Mouse (Mus musculus): ENCODE results near the gene Hoxc5. TPM values are rescaled to one million over a fixed set of nuclear protein-coding genes. Genes with fewer than 3 reads are reported as not detected.

Gene Hoxc5
- total and polyA plus RNA-seq, 2 experiments from 2014 or later, result 0.88 TPM; not detected in 1

DNA sequence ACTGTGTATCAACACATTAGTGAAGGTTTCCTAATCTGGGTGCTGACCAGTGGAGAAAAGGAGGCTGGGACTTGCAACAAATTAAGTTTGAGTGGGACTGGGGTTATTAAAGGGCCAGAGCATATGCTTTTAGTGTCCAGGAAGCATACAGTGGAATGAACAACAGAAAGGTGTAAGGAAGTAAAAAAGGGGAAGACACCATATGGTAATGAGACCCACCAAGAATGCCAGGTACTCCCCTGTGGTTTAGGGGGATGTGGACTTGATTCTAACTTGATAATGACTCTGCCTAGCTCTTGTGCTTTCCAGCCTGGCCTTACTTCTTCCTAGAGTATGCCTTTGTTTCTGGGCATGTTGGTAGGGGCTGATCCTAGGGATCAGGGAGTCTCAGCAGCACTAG is 86.0 kb downstream of the Hoxc5 start:
- Histone ChIP-seq H3K4me1 (ENCODE audit: insufficient read depth, low read length) (no peaks in the 10 kb centered on the region), H3K27ac (ENCODE audit: low read depth, low read length) (no peak overlapping the region), H3K9me3 (ENCODE audit: low read length) (no peaks in the 10 kb centered on the region), H3K27me3 (ENCODE audit: insufficient read depth, low read length) (peaks cover 84% of the 10 kb centered on the region), H3K4me2 (ENCODE audit: low read depth, low read length, poor library complexity, severe bottlenecking) (no peak overlapping the region), H3K9ac (replicated peaks; ENCODE audit: low read length, poor library complexity, severe bottlenecking) (no peak overlapping the region), H3K4me3 (ENCODE audit: low read depth, low read length) (no peak overlapping the region), H3K36me3 (ENCODE audit: insufficient read depth, low read length) (no peaks in the 10 kb centered on the region)
- no peak for DNase-seq (ENCODE audit: low spot score)
- ATAC-seq (ENCODE audit: low FRiP score), result no peak
- no peak for TF ChIP-seq CTCF (IDR thresholded peaks at IDR 0.05)

DNA sequence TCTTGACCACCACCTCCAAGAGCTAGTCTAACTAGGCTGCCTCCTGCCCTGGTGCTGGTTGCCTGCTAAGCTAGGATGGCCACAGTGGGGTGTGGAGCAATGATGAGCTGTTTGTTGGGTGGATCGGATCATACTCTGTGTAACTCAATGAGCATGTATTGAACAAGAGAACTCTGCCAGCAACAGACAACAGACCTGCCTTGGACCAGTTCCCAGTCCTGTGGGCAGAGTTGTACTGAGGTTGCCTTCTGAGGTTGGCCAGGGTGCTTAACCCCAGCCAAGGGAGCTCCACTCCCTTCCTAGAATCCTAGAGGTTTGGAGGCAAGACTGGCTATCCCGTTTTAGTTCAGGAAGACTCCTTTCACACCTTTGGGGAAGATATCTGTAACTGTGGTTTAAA is 89.2 kb downstream of the Hoxc5 start:
- 25% methylated on average over 2 of the region's 2 CpGs for WGBS

DNA sequence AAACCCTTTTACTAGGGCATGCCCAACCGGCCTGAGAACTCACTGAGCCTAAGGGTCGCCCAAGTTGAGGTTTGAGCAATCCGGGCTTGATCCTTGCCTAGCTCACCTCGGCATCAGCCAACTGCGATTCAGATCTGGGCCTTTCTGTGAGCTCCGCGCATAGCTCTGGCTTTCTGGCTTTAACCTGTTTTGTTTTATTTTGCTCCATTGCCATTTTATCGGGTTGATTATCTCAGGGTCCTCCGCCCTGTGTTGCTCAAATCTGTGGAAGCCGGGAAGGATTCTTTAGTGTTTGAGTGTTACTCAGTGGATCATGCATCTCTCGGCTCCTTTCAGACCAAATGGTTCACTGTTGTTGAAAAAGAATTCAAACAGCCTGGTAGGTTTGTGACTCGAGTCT is 91.5 kb downstream of the Hoxc5 start:
- Histone ChIP-seq H3K9me3 (ENCODE audit: low read length) (no peaks in the 10 kb centered on the region), H3K27me3 (ENCODE audit: insufficient read depth, low read length) (peaks cover 81% of the 10 kb centered on the region), H3K4me2 (ENCODE audit: low read depth, low read length, poor library complexity, severe bottlenecking) (no peak overlapping the region), H3K27ac (ENCODE audit: low read depth, low read length) (no peak overlapping the region), H3K4me1 (ENCODE audit: insufficient read depth, low read length) (no peaks in the 10 kb centered on the region), H3K36me3 (ENCODE audit: insufficient read depth, low read length) (no peaks in the 10 kb centered on the region), H3K4me3 (ENCODE audit: low read depth, low read length) (no peak overlapping the region), H3K9ac (replicated peaks; ENCODE audit: low read length, poor library complexity, severe bottlenecking) (no peak overlapping the region)
- 3% methylated on average over 12 of the region's 12 CpGs for WGBS
- no peak for ATAC-seq (ENCODE audit: low FRiP score)
- TF ChIP-seq CTCF (IDR thresholded peaks at IDR 0.05), result no peak
- DNase-seq (ENCODE audit: low spot score), result no peak

More for the DNA sequence above, 89.2 kb downstream of the Hoxc5 start:
- no peak for TF ChIP-seq CTCF (IDR thresholded peaks at IDR 0.05)
- Histone ChIP-seq H3K27ac (ENCODE audit: low read depth, low read length) (no peak overlapping the region), H3K27me3 (ENCODE audit: insufficient read depth, low read length) (peaks cover 77% of the 10 kb centered on the region), H3K4me1 (ENCODE audit: insufficient read depth, low read length) (no peaks in the 10 kb centered on the region), H3K4me2 (ENCODE audit: low read depth, low read length, poor library complexity, severe bottlenecking) (no peak overlapping the region), H3K9ac (replicated peaks; ENCODE audit: low read length, poor library complexity, severe bottlenecking) (no peak overlapping the region), H3K36me3 (ENCODE audit: insufficient read depth, low read length) (no peaks in the 10 kb centered on the region), H3K4me3 (ENCODE audit: low read depth, low read length) (no peak overlapping the region), H3K9me3 (ENCODE audit: low read length) (no peaks in the 10 kb centered on the region)
- ATAC-seq (ENCODE audit: low FRiP score), result no peak
- no peak for DNase-seq (ENCODE audit: low spot score)

DNA sequence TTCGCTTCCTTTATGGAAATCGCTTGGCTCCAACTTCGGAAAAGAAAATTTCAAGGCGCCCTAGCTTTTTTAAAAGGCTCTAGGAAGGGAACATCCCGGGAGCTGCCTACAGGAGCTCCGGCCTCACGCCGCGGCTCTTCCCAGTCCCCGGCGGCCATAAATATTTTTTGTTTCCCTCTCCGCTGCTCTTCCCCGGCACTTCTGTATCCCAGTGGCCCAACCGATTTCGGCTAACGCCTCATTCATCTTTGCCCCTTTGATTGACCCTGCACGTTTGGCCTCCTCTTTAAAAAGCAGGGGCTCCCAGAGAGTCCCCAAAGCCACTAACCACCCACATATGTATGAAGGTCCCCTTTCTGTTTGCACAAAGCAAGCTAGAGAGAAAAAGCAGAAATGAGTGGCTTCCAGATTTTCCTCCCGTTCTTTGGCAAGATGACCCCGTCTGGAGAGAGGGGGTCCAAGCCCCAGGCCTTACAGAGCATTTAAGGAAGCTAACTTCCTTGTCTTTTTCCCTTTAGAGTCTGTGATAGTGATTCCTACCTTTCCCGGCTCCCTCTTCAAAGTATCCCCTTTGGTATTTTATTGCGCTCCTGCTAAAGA is 92.2 kb downstream of the Hoxc5 start:
- Histone ChIP-seq H3K9ac (replicated peaks; ENCODE audit: low read length, poor library complexity, severe bottlenecking) (no peak overlapping the region), H3K4me3 (ENCODE audit: low read depth, low read length) (no peak overlapping the region), H3K9me3 (ENCODE audit: low read length) (no peaks in the 10 kb centered on the region), H3K4me2 (ENCODE audit: low read depth, low read length, poor library complexity, severe bottlenecking) (no peak overlapping the region), H3K27ac (ENCODE audit: low read depth, low read length) (no peak overlapping the region), H3K4me1 (ENCODE audit: insufficient read depth, low read length) (no peaks in the 10 kb centered on the region), H3K27me3 (ENCODE audit: insufficient read depth, low read length) (peaks cover 81% of the 10 kb centered on the region), H3K36me3 (ENCODE audit: insufficient read depth, low read length) (no peaks in the 10 kb centered on the region)
- WGBS, result 1% methylated on average over 21 of the region's 21 CpGs
- DNase-seq (ENCODE audit: low spot score) (no peak), ATAC-seq (ENCODE audit: low FRiP score) (no peak)
- no peak for TF ChIP-seq CTCF (IDR thresholded peaks at IDR 0.05)

DNA sequence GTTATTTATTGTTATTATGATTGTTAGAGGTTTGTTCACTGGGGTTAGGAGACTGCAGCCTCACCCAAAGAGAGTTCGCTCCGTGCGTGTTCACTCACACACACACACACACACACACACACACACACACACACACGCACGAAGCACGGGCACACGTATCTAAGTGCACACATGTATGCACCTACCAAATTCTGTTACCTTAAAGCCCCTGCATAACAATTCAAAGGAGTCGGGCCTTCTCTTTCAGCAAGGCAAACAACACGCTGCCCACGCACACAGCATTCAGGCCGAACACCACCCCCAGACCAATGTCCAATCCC is 92.7 kb downstream of the Hoxc5 start:
- no peaks in the 10 kb centered on the region for H3K9me3 ChIP-seq (ENCODE audit: low read length)
- ATAC-seq (ENCODE audit: low FRiP score) (no peak), DNase-seq (ENCODE audit: low spot score) (no peak)
- H3K27ac ChIP-seq (ENCODE audit: low read depth, low read length), result no peak overlapping the region
- peaks cover 81% of the 10 kb centered on the region for H3K27me3 ChIP-seq (ENCODE audit: insufficient read depth, low read length)
- H3K9ac ChIP-seq (replicated peaks; ENCODE audit: low read length, poor library complexity, severe bottlenecking), result no peak overlapping the region
- 7% methylated on average over 11 of the region's 11 CpGs for WGBS
- no peaks in the 10 kb centered on the region for H3K4me1 ChIP-seq (ENCODE audit: insufficient read depth, low read length)
- no peak overlapping the region for H3K4me2 ChIP-seq (ENCODE audit: low read depth, low read length, poor library complexity, severe bottlenecking)
- no peak overlapping the region for H3K4me3 ChIP-seq (ENCODE audit: low read depth, low read length)
- TF ChIP-seq CTCF (IDR thresholded peaks at IDR 0.05), result no peak
- H3K36me3 ChIP-seq (ENCODE audit: insufficient read depth, low read length), result no peaks in the 10 kb centered on the region

DNA sequence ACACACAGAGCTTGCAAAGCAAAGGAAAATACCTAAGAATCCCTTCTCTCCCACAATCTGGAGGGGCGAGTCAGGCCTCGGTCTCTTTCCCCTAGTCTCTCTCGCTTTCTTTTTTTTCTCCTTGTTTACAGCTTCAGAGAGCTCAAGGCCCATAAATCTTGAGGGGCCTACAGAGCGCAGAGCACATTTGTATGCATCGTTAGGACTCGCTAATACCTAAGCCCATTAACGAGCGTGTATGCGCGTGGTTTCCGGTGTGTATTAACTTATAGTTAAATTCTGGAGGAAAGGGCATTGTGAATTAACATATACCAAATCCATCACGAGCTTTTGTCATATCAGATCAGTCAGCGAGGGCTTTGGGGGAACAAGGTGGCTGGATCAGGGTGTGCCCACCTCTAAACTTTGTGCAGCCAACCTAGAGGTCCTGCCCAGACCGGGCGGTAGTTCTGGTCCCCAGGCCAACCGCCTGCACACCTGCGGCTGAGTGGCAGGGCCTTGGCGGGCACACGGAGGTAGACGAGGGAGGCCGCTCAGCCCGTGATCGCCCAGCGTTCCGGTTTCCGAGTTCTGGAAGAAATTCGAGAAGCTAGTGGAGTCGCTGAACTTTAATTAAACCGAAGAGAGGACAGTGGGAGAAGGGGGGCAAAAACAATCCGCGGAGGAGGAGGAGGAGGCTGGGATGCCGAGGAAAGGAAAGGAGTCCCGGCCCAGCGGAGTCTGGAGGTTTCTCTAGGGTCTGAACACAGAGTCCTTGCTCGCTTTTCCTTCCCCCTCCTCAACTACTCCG is 93.3 kb downstream of the Hoxc5 start:
- Histone ChIP-seq H3K36me3 (ENCODE audit: insufficient read depth, low read length) (no peaks in the 10 kb centered on the region), H3K27ac (ENCODE audit: low read depth, low read length) (no peak overlapping the region), H3K4me3 (ENCODE audit: low read depth, low read length) (no peak overlapping the region), H3K27me3 (ENCODE audit: insufficient read depth, low read length) (peaks cover 81% of the 10 kb centered on the region), H3K4me1 (ENCODE audit: insufficient read depth, low read length) (no peaks in the 10 kb centered on the region), H3K9me3 (ENCODE audit: low read length) (no peaks in the 10 kb centered on the region), H3K9ac (replicated peaks; ENCODE audit: low read length, poor library complexity, severe bottlenecking) (no peak overlapping the region), H3K4me2 (ENCODE audit: low read depth, low read length, poor library complexity, severe bottlenecking) (no peak overlapping the region)
- DNase-seq (ENCODE audit: low spot score), result peak; percentile 58
- no peak for ATAC-seq (ENCODE audit: low FRiP score)
- TF ChIP-seq CTCF (IDR thresholded peaks at IDR 0.05), result no peak
- 2% methylated on average over 36 of the region's 36 CpGs for WGBS
